8 mouse cellular contexts compared by ENCODE assay signal in the genomic region with DNA sequence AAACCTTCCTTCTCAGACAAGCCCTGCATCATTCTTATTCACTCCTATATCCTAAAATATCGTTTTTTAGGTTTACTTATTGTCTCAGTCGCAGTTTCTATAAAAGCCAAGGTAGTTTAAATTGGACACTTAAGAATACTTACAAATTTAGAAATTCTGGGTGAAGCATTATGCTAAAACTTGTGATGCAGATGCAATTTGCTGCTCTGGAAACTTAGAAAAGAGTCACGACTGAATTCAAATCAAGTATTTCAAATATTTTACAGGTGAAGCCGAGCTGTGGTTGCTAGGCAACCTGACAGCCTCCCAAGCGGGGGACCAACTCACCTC. TPM values are rescaled to one million over a fixed set of nuclear protein-coding genes. Genes with fewer than 3 reads are reported as not detected.
DNase-seq lines count a peak whose midpoint lies in the region; ATAC-seq and TF ChIP-seq lines count a peak whose summit lies in the region.

No protein-coding gene starts in this region.

- DNase-seq in left cerebral cortex, adult 2 months (ENCODE audit: extremely low spot score in 1 of 2, low spot score in 2 of 2), result no peak
- no peak for DNase-seq in left cerebral cortex, postnatal 25 days (ENCODE audit: low spot score in 2 of 2)
- no peak for DNase-seq in embryonic facial prominence, embryonic 14.5 days (ENCODE audit: low spot score)
- no peak for DNase-seq in thymus, postnatal 4 days
- DNase-seq in layer of hippocampus, adult 9-11 months, result no peak
- no peak for DNase-seq in left cerebral cortex, postnatal 10 days (ENCODE audit: extremely low spot score in 1 of 2, low spot score in 2 of 2)

- H3K36me3 ChIP-seq in embryonic facial prominence, embryonic 14.5 days (ENCODE audit: control insufficient read depth, insufficient read depth, low read length), result no peaks in the 10 kb centered on the region
- 0 out of 2 replicates have a peak, but pooled peaks cover 2% of the 10 kb centered on the region for H3K36me3 ChIP-seq in intestine, embryonic 15.5 days
- peaks cover 7% of the 10 kb centered on the region for H3K36me3 ChIP-seq in myocyte (ENCODE audit: control insufficient read depth, insufficient read depth)

- H3K27ac ChIP-seq in left cerebral cortex, adult 2 months, result peak overlapping the region; percentile 79
- peak overlapping the region; percentile 80 for H3K27ac ChIP-seq in embryonic facial prominence, embryonic 14.5 days (replicated peaks; ENCODE audit: low read depth, low read length)
- H3K27ac ChIP-seq in intestine, embryonic 15.5 days, result no peak overlapping the region

- H3ac ChIP-seq in myocyte (ENCODE audit: control insufficient read depth, insufficient read length), result peak overlapping the region; percentile 13

- peak overlapping the region; percentile 52 for H3K4me3 ChIP-seq in left cerebral cortex, adult 2 months
- H3K4me3 ChIP-seq in embryonic facial prominence, embryonic 14.5 days (ENCODE audit: low read depth, low read length), result peak overlapping the region; percentile 78
- peak overlapping the region; percentile 87 for H3K4me3 ChIP-seq in intestine, embryonic 15.5 days (replicated peaks)
- peak overlapping the region; percentile 96 for H3K4me3 ChIP-seq in myocyte

- intact Hi-C loops in left cerebral cortex, adult 2 months (cut with DNase I), result loop anchor here (2.0 to 5.0 kb wide), 2 partner anchors 47 to 65 kb away; a partner anchor contains a TSS
- intact Hi-C loops in left cerebral cortex, postnatal 25 days (cut with DNase I), result loop anchor here (5.0 kb wide), 1 partner anchor 47 kb away; no protein-coding TSS in a partner anchor
- intact Hi-C loops in left cerebral cortex, postnatal 10 days (cut with DNase I), result loop anchor here (5.0 kb wide), 1 partner anchor 68 kb away; a partner anchor contains a TSS

- no peak for TF ChIP-seq CTCF in left cerebral cortex, adult 2 months (IDR thresholded peaks at IDR 0.05)

- 8% methylated on average over 5 of the region's 5 CpGs for WGBS in embryonic facial prominence, embryonic 14.5 days
- 8% methylated on average over 5 of the region's 5 CpGs for WGBS in intestine, embryonic 15.5 days

- H3K4me2 ChIP-seq in embryonic facial prominence, embryonic 14.5 days (ENCODE audit: low read depth, low read length), result peak overlapping the region; percentile 54
- H3K4me2 ChIP-seq in intestine, embryonic 15.5 days (replicated peaks), result peak overlapping the region; percentile 46
- peak overlapping the region; percentile 83 for H3K4me2 ChIP-seq in myocyte (ENCODE audit: low read depth)

- H3K9me3 ChIP-seq in embryonic facial prominence, embryonic 14.5 days (ENCODE audit: control insufficient read depth, low read length), result no peaks in the 10 kb centered on the region
- H3K9me3 ChIP-seq in intestine, embryonic 15.5 days, result no peaks in the 10 kb centered on the region

- peaks cover 5% of the 10 kb centered on the region; the same call in 1 of the 2 replicates for H3K4me1 ChIP-seq in embryonic facial prominence, embryonic 14.5 days (ENCODE audit: control insufficient read depth, insufficient read depth, low read length)
- peaks cover 8% of the 10 kb centered on the region for H3K4me1 ChIP-seq in intestine, embryonic 15.5 days (replicated peaks)

- ATAC-seq in embryonic facial prominence, embryonic 14.5 days (ENCODE audit: low read depth), result no peak
- no peak for ATAC-seq in intestine, embryonic 15.5 days

- H3K79me2 ChIP-seq in myocyte (ENCODE audit: control insufficient read depth, insufficient read depth), result peaks cover 54% of the 10 kb centered on the region

- no peak for TF ChIP-seq POLR2A in myocyte (IDR thresholded peaks at IDR 0.05; ENCODE audit: insufficient read length, low read depth)

- peak overlapping the region; percentile 45; the same call in 1 of the 2 replicates for H3K9ac ChIP-seq in embryonic facial prominence, embryonic 14.5 days (ENCODE audit: low read depth, low read length)
- H3K9ac ChIP-seq in intestine, embryonic 15.5 days, result no peak overlapping the region

- no peaks in the 10 kb centered on the region for H3K27me3 ChIP-seq in embryonic facial prominence, embryonic 14.5 days (replicated peaks; ENCODE audit: control insufficient read depth, insufficient read depth, low read length)
- H3K27me3 ChIP-seq in intestine, embryonic 15.5 days (replicated peaks), result no peaks in the 10 kb centered on the region
- no peaks in the 10 kb centered on the region for H3K27me3 ChIP-seq in myocyte (ENCODE audit: control insufficient read depth, insufficient read depth, insufficient read length)

TF ChIP-seq in myocyte, 11 proteins besides CTCF, POLR2A, EP300 and RAD21:
- no peak for TF ChIP-seq POLR2AphosphoS2 (IDR thresholded peaks at IDR 0.05; ENCODE audit: insufficient read length, low read depth)
- no peak for TF ChIP-seq USF1 (IDR thresholded peaks at IDR 0.05; ENCODE audit: low read depth)
- TF ChIP-seq REST (IDR thresholded peaks at IDR 0.05; ENCODE audit: insufficient read depth, insufficient read length), result no peak

RNA-seq across cellular contexts. Expression of a gene that starts 0.5 kb away (rescaled TPM):
- total RNA-seq in left cerebral cortex, adult 2 months (2021), result 100 to 1,000 TPM; 234 to 239 TPM
- total RNA-seq in left cerebral cortex, postnatal 25 days (2021), result 100 to 1,000 TPM; 301 to 304 TPM
- polyA plus RNA-seq in embryonic facial prominence, embryonic 14.5 days (2014; fragmentation: Nextera tagmentation; extraction: Ambion mirVana), result 123 and 141 TPM in 2 replicates
- 235 and 254 TPM in 2 replicates for polyA plus RNA-seq in intestine, embryonic 15.5 days (2015; fragmentation: Nextera tagmentation; extraction: Ambion mirVana)
- 68.3 TPM for polyA plus RNA-seq in myocyte (2012; fragmentation: generic; extraction: Trizol)
- 100 to 1,000 TPM; 639 to 688 TPM for total RNA-seq in left cerebral cortex, postnatal 10 days (2021)
